Mouse (Mus musculus) layer of hippocampus, adult 9-10 months (tissue): ENCODE measurements around the gene Runx2.
A peak's percentile ranks its signal among the peaks of the same experiment; 100 is the strongest.

ENCODE experiments used
- DNase-seq: peaks from one replicate; pipeline ENCODE4 v3.0.0; 2022; ENCODE audit warnings: low spot score

Runx2 gene

DNA sequence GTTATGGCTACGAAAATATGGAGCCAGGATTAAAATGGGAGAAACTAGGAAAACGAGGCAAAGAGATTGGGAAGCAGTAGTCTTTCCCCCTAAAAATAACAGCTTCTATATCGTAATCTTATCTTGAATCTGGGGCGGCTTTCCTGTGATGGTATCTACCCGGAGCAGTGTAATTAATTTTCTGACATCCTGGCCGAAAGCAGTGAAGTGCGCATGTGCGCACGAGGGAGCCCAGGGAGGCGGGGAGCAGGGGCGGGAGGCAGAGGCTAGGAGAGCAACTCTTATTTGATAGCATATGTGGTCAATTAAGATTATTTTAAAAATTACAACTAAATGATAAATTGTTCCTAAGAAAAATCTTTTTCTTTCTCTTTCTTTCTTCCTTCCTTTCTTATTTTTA, 195.9 kb downstream of the Runx2 start:
- no peak for DNase-seq

DNA sequence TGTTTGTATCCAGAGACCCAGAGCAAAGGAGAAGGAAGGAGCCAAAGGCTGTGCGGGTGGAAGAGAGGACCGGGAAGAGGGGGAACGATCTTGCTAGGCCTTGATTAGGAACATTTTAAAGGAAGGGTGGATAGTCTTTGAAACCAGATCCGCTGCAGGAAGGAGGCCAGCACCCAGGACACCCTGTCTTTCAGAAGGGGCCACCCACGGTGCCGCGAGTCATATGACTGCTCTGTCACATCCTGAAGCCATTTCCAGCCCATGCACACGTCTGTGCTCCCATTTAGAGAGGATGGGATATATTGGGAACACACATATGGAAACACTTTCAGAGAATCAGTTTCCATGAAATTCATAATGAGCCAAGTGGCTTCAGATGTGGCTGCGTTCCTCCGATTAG, 196.4 kb downstream of the Runx2 start:
- DNase-seq, result no peak

DNA sequence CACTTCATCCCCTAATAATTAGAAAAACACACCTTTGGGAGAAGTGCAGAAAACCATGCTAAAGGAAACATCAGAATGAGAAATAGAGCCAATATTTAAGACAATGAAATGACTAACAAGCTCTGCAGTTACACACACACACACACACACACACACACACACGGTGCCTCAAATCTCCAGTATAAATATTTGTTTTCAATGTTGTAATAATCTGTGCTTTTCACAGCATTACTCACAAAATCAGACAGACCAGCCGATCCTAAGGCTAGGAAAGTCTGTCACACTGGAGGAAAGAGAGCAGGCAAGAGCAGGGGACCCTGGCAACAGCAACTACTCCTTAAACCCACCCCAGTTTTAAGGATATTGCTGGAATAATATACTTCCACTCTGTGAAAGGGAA, 196.9 kb downstream of the Runx2 start:
- DNase-seq, result no peak

DNA sequence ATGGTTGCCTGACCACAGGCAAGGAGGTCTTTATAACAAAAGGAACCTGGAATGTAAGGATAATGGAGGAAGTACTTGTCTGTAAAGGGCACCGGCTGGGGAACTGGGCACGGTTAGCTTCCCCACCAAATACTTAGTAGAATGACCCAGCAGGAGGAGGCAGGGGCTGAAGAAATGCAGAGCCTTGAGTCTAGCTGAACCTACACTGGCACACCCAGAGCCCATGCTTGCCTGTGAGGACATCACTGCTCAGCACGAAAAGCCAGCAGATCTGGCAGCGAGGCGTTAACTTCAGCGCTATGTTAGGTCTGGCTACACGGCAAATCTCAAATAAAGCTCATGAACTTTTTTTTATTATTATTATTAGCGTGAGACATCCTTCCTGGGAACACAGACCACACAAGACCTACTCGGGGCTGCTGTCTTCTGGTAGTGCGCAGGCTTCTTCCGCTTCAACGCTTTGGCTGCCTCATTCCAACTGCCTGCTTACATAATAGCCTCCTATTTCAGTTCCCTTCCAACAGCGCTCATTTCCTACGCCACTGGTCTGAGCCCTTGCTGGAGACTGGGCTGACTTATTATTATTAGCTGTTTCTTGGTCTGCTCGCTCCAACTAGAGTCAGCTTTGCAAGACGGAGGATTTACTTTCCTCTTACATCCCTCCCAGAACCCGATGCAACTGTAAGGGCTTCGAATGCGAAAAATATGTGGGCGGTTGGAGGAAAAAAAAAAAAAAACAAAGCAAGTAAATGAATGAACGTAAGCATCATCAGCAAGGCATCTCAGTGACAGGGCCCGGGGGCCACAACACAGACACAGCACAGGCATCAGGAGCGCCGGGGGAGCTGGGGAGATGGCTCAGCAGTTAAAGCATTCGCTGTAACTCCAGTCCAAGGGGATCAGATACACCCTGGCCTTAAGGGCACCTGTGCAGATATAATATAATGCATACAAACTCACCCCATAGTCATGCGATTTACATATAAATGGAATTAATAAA, 200.6 kb downstream of the Runx2 start:
- DNase-seq, result peak; percentile 52

DNA sequence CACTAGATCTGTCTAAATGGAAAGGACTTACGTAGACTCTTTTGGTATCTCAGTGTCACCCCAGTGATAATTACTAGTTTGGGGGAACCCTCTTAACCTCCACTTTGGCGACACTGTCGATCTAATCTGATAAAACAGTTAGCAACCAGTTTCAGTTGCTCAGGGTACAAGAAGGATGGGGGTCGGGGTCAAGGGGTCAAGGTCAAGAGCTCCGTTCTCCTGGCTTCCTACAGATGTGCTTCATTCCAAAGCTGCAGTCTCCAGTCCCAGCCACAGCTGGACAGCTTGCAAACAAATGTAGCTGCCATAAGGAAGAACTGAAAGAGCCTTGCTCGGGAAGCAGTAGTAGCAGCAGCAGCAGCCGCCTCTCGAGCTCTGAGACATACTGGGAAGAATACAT, 202.0 kb downstream of the Runx2 start:
- DNase-seq, result no peak

DNA sequence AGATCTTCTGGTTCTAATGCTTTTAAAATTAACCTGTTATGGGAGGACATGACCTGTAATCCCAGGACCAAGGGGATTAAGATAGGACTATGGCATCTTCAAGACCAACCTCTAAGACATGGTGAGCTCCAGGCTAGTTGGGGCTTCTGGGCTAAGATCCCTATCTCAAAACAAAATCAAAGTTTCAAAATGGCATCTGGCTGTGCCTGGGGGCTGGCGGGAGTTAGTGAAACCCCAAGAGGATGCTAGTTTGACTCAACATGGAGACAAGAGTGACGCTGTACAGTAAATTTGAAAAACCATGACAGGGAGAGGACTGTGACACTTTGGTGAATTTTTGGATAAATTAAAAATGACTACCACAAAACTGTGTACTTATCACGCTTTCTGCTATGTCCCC, 202.6 kb downstream of the Runx2 start:
- DNase-seq, result no peak

DNA sequence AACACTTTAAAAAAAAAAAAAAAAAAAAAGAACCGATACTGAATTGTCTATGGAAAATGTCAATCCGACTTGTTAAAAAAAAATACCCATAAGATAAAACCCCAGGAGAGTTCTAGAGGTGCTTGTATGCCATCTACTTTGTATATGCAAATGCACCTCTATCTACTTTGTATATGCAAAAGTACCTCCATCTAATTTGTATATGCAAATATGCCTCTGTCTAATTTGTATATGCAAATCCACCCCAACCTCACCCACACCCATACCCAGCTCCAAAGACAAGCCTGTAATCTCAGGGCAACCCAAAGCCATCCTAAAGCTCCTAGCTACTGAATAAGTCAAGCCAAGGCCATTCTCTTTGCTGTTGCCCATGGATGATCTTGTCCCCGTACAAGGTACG, 203.1 kb downstream of the Runx2 start:
- DNase-seq, result no peak

DNA sequence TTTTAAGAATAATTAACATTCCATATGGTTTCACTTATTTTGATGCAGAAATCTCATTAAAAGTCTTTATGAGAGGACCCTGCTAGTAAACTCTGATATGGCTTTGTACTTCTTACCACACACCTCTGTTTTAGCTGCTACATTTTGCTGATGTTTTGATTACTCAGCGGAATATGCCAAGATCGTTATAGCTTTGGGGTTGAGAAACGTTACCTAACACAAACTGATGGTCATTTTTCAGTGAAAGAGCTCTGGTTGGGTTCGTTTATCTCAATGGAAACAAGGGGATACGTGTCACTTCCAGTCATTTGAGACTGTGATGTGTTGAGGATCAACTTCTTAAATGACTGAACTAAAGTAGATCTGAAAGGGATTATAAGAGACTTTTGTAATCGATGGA, 203.8 kb downstream of the Runx2 start:
- DNase-seq, result no peak

DNA sequence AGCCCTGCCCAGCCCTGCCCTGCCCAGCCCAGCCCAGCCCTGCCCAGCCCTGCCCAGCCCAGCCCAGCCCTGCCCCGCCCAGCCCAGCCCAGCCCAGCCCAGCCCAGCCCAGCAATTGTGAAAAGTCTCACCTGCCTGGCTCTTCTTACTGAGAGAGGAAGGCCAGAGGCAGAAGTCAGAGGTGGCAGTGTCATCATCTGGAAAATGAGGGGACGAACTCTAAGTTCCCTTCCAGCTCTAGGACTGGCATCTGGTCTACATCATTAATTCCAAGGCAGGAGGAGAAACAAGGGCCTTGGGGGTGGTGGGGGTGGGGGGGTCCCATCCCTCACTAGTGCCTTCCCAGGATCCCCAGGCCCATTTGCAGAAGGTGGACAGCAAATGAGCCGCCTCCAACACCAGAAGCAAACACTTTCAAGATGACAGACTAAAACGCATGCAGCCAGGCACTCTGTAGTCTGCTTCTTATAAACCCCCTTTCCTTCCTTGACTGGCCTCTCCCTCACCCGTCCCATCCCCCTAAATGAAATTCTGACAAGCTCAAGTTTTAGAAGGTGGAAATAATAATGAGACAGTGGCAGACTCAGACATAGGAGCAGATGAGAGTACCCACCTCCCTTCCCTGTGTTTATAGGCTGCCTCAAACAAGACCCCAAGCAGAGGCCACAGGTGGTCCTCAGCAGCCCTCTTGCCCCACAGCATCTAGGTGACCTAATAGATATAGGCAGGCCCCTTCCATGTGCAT, 204.5 kb downstream of the Runx2 start:
- no peak for DNase-seq

DNA sequence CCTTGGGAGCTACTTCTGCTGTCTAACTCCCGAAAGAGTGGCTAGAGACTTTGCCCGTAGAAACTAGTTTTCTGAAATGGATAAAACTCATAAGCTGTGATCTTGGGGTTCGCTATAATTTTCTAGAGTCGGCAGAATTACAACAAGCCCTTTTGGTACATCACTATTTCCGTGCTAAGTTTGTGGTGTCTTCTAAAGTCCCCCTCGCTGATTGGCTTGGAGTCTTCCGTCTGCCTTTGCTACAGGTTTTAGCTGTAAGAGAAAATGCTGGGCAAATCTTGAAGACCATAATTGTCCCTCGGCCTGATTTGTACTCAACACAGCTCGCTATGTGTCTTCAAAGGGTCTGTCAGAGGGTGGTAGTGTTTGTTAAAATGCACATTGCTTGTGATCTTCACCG, 205.2 kb downstream of the Runx2 start:
- DNase-seq, result no peak

DNA sequence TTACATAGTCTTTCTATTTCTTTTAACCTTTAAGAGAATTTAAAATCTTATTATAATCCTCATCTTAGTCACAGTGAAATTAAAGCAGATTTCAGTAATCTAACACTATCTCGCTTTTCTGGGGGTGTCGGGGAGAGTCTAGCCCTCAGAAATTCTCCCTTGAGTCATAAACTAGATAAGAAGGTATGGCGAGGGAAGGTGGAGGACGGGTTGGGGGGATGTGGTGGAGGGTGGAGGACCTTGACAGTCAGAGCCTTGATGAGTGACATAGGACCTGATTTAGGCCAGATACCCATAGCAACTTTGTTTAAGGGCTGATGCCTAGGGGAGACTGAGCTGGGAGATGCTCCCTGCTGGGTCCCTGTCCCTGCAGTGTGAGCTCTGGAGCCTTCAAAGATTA, 205.7 kb downstream of the Runx2 start:
- no peak for DNase-seq

DNA sequence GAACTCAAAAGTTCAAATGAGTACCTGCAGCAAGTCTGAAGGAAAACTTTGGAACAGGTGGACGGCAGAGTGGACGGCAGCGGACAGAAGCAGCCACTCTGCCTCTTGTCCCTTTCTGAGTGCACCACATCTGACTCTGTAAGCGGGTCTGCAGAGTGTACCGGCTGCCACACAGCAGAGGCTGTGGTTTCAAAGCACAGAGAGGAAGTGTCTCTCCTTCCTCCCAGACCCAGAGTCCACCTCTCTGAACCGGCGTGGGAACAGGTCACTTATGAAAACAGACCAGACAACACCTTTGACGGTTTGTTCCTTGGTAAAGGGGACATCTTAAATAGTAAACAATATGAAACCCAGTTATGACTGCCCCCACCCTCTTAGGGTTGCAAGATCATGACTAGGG, 207.2 kb downstream of the Runx2 start:
- DNase-seq, result no peak

DNA sequence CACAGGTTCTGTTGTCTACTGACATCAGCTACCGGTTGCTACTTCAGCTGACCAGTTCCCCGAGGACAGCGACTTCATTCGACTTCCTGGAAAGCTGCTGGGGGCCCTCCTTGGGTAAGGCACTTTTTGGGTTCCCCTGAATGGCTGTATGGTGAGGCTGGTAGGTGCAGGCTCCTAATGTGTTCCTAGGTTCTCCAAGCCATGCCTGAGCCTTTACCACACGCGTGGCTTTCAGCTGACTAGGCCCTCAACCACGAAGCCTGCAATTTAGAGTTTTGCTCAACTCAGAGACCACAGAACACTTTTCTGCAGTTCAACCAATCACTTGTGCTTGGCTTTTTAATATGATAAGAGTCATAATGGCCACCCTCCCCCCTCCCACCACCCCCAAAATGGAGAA, 208.4 kb downstream of the Runx2 start:
- DNase-seq, result no peak

DNA sequence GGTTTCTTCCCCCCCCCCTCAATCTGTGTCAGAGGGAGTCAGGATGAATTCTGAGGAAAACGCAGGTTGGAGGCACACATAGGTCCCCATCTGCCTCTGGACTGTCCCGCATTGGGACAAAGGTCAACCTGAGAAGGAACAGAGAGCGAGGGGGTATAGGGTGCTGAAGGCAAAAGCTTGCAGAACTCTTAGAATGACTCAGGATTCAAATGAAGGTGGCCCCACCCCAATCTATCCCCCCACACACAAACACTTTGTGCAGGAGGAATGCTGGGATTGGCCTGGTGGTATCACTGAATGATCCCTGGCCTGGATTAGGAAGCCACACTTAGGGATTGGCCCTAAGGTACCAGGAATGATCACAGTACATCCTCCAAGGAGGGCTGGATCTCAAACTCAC, 208.8 kb downstream of the Runx2 start:
- no peak for DNase-seq

DNA sequence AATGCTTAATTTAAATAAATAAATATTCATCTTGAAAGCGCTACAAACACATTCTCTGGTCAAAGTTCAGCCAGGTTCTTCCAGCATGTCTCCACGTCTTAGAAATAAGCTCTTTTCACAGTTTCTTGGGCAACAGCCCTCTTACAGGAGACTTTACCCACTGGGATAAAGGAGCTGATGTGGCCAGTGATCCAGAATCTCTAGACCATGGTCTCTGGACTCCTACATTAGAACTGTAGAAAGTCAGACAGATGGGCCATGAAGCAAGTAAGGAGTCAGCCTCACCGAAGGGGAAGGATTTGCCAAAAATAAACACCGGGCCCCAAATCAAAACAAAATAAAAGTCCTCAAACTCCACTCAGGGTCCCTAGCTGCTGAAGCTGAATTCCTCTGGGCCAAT, 211.4 kb downstream of the Runx2 start:
- no peak for DNase-seq

DNA sequence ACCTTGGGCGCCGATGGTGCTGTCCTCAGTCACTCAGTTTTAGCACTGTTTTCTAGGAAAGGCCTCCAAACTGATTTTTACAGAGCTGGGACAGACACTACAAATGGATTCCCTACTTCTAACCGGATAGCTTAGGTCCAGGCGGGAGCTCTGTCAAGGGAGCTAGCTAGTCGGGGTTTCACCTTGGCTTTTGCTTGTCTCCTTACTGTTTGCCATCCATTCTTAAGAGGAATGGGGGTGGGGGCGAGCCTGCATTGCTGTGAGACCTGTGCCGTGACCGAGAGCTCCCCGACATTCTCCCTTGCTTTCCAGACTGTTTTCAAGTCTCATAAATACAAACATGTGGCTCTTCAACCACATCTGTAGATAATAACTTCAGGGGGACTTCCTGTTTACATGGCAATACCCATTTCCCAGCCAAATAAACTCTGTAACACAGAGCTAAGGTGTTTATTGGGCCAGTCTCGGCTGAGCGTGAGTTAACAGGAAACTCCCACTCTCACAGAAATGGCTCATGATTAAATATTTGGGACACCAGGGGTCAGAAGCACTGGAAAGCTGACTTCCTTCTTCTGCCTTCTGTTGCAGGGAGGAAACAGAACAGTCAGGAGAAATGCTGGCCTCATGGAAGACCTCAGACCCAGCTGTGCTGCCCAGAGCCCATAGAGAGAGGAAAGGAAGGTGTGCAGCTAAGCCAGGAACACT, 213.1 kb downstream of the Runx2 start:
- no peak for DNase-seq

DNA sequence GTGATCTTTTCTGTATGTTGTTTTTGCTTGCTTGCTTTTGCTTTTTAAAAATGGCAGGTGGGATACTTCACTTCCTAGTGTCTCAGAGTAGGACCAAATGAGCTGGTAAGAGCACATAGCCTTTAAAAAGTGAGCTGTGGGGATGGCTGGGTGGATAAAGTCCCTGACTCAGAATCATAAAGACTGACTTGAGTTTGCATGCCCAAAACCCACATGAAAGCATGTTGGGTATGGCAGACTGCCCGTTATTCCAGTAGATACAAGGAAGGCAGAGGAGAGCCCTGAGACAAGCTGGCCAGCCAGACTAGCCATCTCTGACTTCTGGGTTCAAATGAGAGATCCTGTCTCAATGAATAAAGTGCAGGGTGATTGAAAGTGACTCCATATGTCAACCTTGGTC, 214.7 kb downstream of the Runx2 start:
- DNase-seq, result no peak

DNA sequence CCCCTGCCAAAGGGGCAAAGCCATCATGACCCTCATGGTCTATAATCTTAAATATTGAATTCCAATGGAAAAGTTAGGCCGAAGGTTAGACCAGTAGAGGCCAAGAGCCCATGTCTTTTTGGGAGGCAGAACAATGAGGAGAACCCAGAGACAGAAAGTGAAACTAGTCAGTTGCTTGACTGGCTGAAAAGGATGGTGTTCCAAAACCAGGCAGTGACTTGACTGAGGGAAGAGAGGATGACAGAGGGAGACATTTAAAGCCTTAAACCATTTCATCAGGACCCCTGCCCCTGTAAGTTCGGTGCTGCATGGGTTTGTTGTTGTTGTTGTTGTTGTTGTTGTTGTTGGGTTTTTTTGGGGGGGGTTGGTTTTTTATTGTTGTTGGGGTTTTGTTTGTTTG, 215.5 kb downstream of the Runx2 start:
- DNase-seq, result no peak

DNA sequence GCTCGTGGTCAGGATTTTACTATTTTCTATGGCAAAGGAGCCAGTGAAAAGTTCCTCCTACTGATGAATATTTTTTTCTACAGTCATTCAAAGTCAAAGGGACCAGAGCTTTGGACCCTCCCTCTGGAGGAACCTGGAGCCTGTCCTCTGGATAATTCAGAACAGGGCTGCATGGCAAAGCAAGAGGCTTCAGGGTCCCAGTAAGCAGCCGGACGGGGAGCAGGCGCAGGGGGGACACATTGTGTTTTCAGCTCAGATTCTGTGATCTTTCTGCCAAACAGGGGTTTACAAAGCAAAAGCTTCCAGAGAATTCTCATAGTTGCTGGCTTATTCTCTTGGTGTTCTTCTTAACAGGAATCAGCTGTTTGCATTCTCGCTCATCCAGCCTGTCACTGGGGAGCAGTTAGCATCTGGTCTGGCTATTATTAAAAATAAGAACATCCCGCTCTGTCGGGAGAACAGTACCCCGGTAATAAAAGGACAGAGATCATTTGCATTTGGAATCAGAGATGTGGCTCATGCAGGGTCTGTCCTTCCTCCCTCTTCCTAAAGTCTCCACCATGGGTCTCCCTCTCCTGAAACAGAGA, 216.6 kb downstream of the Runx2 start:
- peak; percentile 33 for DNase-seq

DNA sequence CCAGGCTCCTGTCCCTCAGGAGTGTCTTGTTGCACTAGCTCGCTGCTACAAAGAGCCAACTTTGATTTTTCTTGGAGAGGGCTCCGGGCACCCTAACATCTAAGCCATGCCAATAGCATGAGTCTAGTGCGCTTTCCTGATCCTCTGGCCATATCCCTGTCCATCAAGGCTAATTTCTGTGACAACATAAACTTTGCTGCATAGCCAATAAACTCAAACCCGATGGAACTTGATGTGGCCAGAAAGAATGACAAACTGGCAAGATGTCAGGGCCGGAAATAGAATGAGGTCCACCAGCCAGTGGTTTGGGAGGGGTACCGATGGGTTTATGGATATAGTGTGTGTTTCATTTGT, 221.9 kb downstream of the Runx2 start:
- no peak for DNase-seq

DNA sequence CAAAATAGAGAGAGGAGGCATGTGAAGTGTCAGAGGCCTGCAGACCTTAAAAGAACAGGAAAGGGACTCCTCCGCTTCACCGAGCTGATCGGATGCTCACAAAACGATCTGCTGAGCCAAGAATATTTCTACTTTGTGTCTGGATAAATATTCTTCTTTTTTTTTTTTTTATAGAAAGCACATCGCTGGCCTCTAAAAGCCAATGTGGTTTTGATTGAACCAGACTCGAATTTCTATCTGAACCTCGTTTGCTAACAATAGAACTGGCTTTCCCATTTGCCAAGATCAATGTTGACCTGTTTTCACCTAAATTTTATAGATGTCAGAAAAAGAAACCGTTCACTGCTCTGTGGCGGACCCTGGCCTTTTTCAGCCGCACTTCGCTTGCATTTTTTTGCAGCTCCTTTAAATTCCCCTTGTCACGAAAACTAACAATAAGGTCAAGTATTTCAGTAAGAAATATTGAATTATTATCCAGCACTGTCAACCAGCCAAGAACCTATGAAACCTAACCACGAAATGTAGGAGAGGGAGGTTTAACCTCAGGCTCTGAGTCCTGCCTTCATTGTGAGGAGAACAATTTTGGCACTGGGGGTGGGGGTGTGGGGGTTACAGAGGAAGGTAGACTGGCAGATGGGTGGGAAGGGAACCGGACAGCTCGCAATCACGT, 222.4 kb downstream of the Runx2 start:
- DNase-seq, result no peak

DNA sequence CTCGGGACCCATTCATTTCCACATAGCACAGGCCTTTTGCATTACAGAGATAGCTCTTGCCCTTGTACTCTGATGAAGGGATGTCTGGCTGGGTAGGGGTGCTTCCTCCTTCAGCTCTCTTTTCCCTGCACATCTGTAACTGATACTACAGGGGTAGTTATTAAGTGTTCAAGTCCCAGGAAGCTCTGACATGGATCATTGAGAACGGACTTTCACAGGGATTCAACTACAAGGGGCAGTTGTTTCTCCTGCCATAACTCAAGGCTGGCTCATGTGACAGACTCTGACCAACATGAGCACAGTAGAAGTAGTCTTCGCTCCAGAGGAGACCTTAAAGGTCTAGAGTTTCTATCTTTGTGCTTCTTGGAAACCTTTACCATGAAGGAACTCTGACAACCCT, 226.1 kb downstream of the Runx2 start:
- DNase-seq, result no peak
